Mouse (Mus musculus): Measurements from ENCODE around the gene Atg16l1. TPM values are rescaled to one million over a fixed set of nuclear protein-coding genes. Genes with fewer than 3 reads are reported as not detected.
"Not testable (repeated sequence)": the region's sequence is repeated elsewhere in the genome, so short reads cannot be mapped to it uniquely, and the experiment has no call there.

Atg16l1 gene
- polyA plus RNA-seq, 1 experiment from 2014 or later: 12.8 TPM

- H3K4me2 ChIP-seq (replicated peaks; ENCODE audit: low read depth): no peak overlapping the region
- no peaks in the 10 kb centered on the region for H3K27me3 ChIP-seq (replicated peaks; ENCODE audit: control insufficient read depth, insufficient read depth, low read length)
- no peaks in the 10 kb centered on the region for H3K9me3 ChIP-seq (ENCODE audit: control insufficient read depth)
- H3K4me3 ChIP-seq (ENCODE audit: low read depth, low read length): no peak overlapping the region
- TF ChIP-seq CTCF (IDR thresholded peaks at IDR 0.05; ENCODE audit: low read depth): no peak
- no peak overlapping the region for H3K27ac ChIP-seq (ENCODE audit: low read depth, low read length)
- ATAC-seq: no peak
- WGBS: 88% methylated on average over 5 of the region's 5 CpGs
- no peaks in the 10 kb centered on the region for H3K4me1 ChIP-seq (replicated peaks; ENCODE audit: control insufficient read depth, insufficient read depth, low read length)
- H3K9ac ChIP-seq (ENCODE audit: low read depth, low read length): no peak overlapping the region
- H3K36me3 ChIP-seq (ENCODE audit: control insufficient read depth, insufficient read depth): no peaks in the 10 kb centered on the region
These were observed 69.6 kb downstream of the Atg16l1 start for GRCm38 (mm10) chr1:87825281-87825680.

- ATAC-seq: no peak
- H3K36me3 ChIP-seq (ENCODE audit: control insufficient read depth, insufficient read depth): no peaks in the 10 kb centered on the region
These were observed 70.3 kb downstream of the Atg16l1 start for GRCm38 (mm10) chr1:87825991-87826390.

GRCm38 (mm10) chr1:87826474-87826873 lies 70.8 kb downstream of the Atg16l1 start:
- Histone ChIP-seq H3K4me2 (replicated peaks; ENCODE audit: low read depth) (no peak overlapping the region), H3K36me3 (ENCODE audit: control insufficient read depth, insufficient read depth) (no peaks in the 10 kb centered on the region), H3K9ac (ENCODE audit: low read depth, low read length) (no peak overlapping the region), H3K27ac (ENCODE audit: low read depth, low read length) (no peak overlapping the region), H3K9me3 (ENCODE audit: control insufficient read depth) (no peaks in the 10 kb centered on the region), H3K27me3 (replicated peaks; ENCODE audit: control insufficient read depth, insufficient read depth, low read length) (no peaks in the 10 kb centered on the region), H3K4me3 (ENCODE audit: low read depth, low read length) (no peak overlapping the region), H3K4me1 (replicated peaks; ENCODE audit: control insufficient read depth, insufficient read depth, low read length) (no peaks in the 10 kb centered on the region)
- WGBS: 86% methylated on average over 2 of the region's 2 CpGs
- TF ChIP-seq CTCF (IDR thresholded peaks at IDR 0.05; ENCODE audit: low read depth): no peak
- no peak for ATAC-seq

More at GRCm38 (mm10) chr1:87825991-87826390, 70.3 kb downstream of the Atg16l1 start:
- Histone ChIP-seq H3K4me3 (ENCODE audit: low read depth, low read length) (no peak overlapping the region), H3K9me3 (ENCODE audit: control insufficient read depth) (no peaks in the 10 kb centered on the region), H3K4me2 (replicated peaks; ENCODE audit: low read depth) (no peak overlapping the region), H3K27ac (ENCODE audit: low read depth, low read length) (no peak overlapping the region), H3K4me1 (replicated peaks; ENCODE audit: control insufficient read depth, insufficient read depth, low read length) (no peaks in the 10 kb centered on the region), H3K27me3 (replicated peaks; ENCODE audit: control insufficient read depth, insufficient read depth, low read length) (no peaks in the 10 kb centered on the region), H3K9ac (ENCODE audit: low read depth, low read length) (no peak overlapping the region)
- no peak for TF ChIP-seq CTCF (IDR thresholded peaks at IDR 0.05; ENCODE audit: low read depth)
- 82% methylated on average over 6 of the region's 6 CpGs for WGBS

DNA sequence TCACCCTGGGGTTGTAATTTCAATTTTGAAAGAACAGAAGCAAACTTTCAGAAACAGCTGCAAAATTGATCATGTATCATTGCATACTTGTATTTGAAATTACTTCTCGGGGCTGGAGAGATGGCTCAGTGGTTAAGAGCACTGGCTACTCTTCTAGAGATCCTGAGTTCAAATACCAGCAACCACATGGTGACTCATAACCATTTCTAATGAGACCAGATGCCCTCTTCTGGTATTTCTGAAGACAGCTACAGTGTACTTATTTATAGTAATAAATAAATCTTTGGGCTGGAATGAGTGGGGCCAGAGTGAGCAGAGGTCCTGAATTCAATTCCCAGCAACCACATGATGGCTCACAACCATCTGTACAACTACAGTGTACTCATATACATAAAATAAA lies 71.8 kb downstream of the Atg16l1 start:
- WGBS: 89% methylated on average over 1 of the region's 1 CpGs
- not testable (repeated sequence) for H3K9me3 ChIP-seq (ENCODE audit: control insufficient read depth); H3K36me3 ChIP-seq (ENCODE audit: control insufficient read depth, insufficient read depth); H3K4me3 ChIP-seq (ENCODE audit: low read depth, low read length); H3K27me3 ChIP-seq (replicated peaks; ENCODE audit: control insufficient read depth, insufficient read depth, low read length); H3K4me1 ChIP-seq (replicated peaks; ENCODE audit: control insufficient read depth, insufficient read depth, low read length); H3K27ac ChIP-seq (ENCODE audit: low read depth, low read length); H3K9ac ChIP-seq (ENCODE audit: low read depth, low read length); H3K4me2 ChIP-seq (replicated peaks; ENCODE audit: low read depth); ATAC-seq

GRCm38 (mm10) chr1:87828185-87828584 lies 72.5 kb downstream of the Atg16l1 start:
- no peak overlapping the region for H3K4me2 ChIP-seq (replicated peaks; ENCODE audit: low read depth)
- no peak overlapping the region for H3K4me3 ChIP-seq (ENCODE audit: low read depth, low read length)
- no peak overlapping the region for H3K9ac ChIP-seq (ENCODE audit: low read depth, low read length)
- no peaks in the 10 kb centered on the region for H3K36me3 ChIP-seq (ENCODE audit: control insufficient read depth, insufficient read depth)
- H3K27me3 ChIP-seq (replicated peaks; ENCODE audit: control insufficient read depth, insufficient read depth, low read length): no peaks in the 10 kb centered on the region
- no peaks in the 10 kb centered on the region for H3K9me3 ChIP-seq (ENCODE audit: control insufficient read depth)
- ATAC-seq: no peak
- no peak overlapping the region for H3K27ac ChIP-seq (ENCODE audit: low read depth, low read length)
- TF ChIP-seq CTCF (IDR thresholded peaks at IDR 0.05; ENCODE audit: low read depth): no peak
- no peaks in the 10 kb centered on the region for H3K4me1 ChIP-seq (replicated peaks; ENCODE audit: control insufficient read depth, insufficient read depth, low read length)
- WGBS: 51% methylated on average over 9 of the region's 9 CpGs

DNA sequence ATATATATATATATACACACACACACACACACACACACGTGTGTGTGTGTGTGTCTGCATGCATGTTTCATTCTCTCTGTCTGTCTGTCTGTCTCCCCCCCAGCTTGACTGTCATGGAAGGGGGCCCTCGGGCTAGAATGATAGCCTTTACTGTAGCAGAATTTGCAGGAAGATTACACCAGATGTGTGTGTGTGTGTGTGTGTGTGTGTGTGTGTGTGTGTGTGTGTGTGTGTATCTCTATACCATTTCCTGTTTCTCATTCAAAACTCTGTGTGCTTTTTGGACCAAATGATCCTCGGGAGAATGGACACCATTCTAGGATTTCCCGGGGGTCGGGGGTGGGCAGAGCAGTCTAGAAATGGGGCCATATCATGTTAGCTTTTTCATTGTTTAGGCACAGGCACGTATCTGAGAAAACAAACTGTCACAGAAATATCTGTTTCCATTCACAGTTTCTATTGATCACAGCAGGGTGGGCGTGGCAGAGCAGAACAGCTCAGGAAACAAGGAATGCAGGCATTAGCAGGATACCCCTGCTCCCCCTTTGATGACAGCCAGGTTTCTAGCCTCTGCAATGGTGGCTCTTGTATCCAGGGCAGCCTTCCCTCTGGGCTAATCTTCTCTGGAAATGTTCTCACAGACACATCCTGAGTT lies 73.4 kb downstream of the Atg16l1 start:
- H3K4me3 ChIP-seq (ENCODE audit: low read depth, low read length): no peak overlapping the region
- H3K9ac ChIP-seq (ENCODE audit: low read depth, low read length): no peak overlapping the region
- H3K9me3 ChIP-seq (ENCODE audit: control insufficient read depth): no peaks in the 10 kb centered on the region
- no peaks in the 10 kb centered on the region for H3K27me3 ChIP-seq (replicated peaks; ENCODE audit: control insufficient read depth, insufficient read depth, low read length)
- H3K4me1 ChIP-seq (replicated peaks; ENCODE audit: control insufficient read depth, insufficient read depth, low read length): no peaks in the 10 kb centered on the region
- H3K27ac ChIP-seq (ENCODE audit: low read depth, low read length): no peak overlapping the region
- no peak for TF ChIP-seq CTCF (IDR thresholded peaks at IDR 0.05; ENCODE audit: low read depth)
- WGBS: 32% methylated on average over 7 of the region's 7 CpGs
- no peaks in the 10 kb centered on the region for H3K36me3 ChIP-seq (ENCODE audit: control insufficient read depth, insufficient read depth)
- ATAC-seq: no peak
- no peak overlapping the region for H3K4me2 ChIP-seq (replicated peaks; ENCODE audit: low read depth)

Measured in intestine, postnatal 0 days (tissue).